Mouse (Mus musculus) heart, embryonic 14.5 days (tissue): ENCODE results near the gene Eprs. TPM values are rescaled to one million over a fixed set of nuclear protein-coding genes. Genes with fewer than 3 reads are reported as not detected.
A peak's percentile ranks its signal among the peaks of the same experiment; 100 is the strongest.

ENCODE experiments used
- ATAC-seq: fragments of 200-750 bp; cut with Nextera tagmentation; 2 replicates; pipeline ENCODE4 v1.8.0; 2017; ENCODE audit warnings: low read depth, moderate TSS enrichment; ENCODE audit not compliant: insufficient number of reproducible peaks, insufficient read depth, low FRiP score
- H3K27ac ChIP-seq, 2 experiments: fragments of 200-500 bp in 1 of 2; fragments of 300-500 bp in 1 of 2; sonication (generic) in 1 of 2; replicated peaks in 1 of 2; 2 replicates each; pipeline ENCODE4 v1.5.1; 2012 to 2014; ENCODE audit warnings: low read depth in 2 of 2, low read length in 2 of 2, control low read depth in 1 of 2, mild to moderate bottlenecking in 1 of 2, mixed read lengths in 1 of 2; ENCODE audit not compliant: control insufficient read depth in 1 of 2, insufficient read depth in 1 of 2
- H3K27me3 ChIP-seq: fragments of 300-500 bp; sonication (generic); 2 replicates; pipeline ENCODE4 v1.6.1; 2014; ENCODE audit warnings: mild to moderate bottlenecking, low read length, control low read depth; ENCODE audit not compliant: control insufficient read depth, insufficient read depth
- H3K36me3 ChIP-seq: fragments of 300-500 bp; sonication (generic); 2 replicates; pipeline ENCODE4 v1.6.1; 2014; ENCODE audit warnings: mild to moderate bottlenecking, control low read depth, low read length, mixed read lengths; ENCODE audit not compliant: control insufficient read depth, insufficient read depth
- H3K4me1 ChIP-seq, 2 experiments: fragments of 200-500 bp in 1 of 2; fragments of 300-500 bp in 1 of 2; sonication (generic) in 1 of 2; 2 replicates each; pipeline ENCODE4 v1.6.1; 2012 to 2014; ENCODE audit warnings: low read length in 2 of 2, control low read depth in 1 of 2, mixed read lengths in 1 of 2; ENCODE audit not compliant: control insufficient read depth in 2 of 2, insufficient read depth in 2 of 2
- H3K4me2 ChIP-seq: fragments of 300-500 bp; sonication (generic); 2 replicates; pipeline ENCODE4 v1.6.1; 2014; ENCODE audit warnings: mild to moderate bottlenecking, low read length
- H3K4me3 ChIP-seq, 2 experiments: fragments of 200-500 bp in 1 of 2; fragments of 300-500 bp in 1 of 2; sonication (generic) in 1 of 2; 2 replicates each; pipeline ENCODE4 v1.5.1; 2012 to 2014; ENCODE audit warnings: low read length in 2 of 2, mild to moderate bottlenecking in 2 of 2, control low read depth in 1 of 2, low read depth in 1 of 2, moderate library complexity in 1 of 2; ENCODE audit not compliant: control insufficient read depth in 1 of 2, insufficient read depth in 1 of 2
- H3K9ac ChIP-seq: fragments of 300-500 bp; sonication (generic); 2 replicates; pipeline ENCODE4 v1.6.1; 2014; ENCODE audit warnings: mild to moderate bottlenecking, low read length
- H3K9me3 ChIP-seq: fragments of 300-500 bp; sonication (generic); 2 replicates; pipeline ENCODE4 v1.6.1; 2016; ENCODE audit warnings: low read length, control low read depth; ENCODE audit not compliant: control insufficient read depth
- WGBS: fragments of 180-500 bp; shearing (Covaris S2); extraction: QIAGEN DNeasy Blood & Tissue Kit; methylation state at CpG from one replicate; pipeline ENCODE4 v1.1.7; 2014; 5-methylcytosine and 5-hydroxymethylcytosine counted together
- polyA plus RNA-seq: library from polyadenylated mRNA; unstranded; fragments of >200 nt; fragmentation: Nextera tagmentation; extraction: Ambion mirVana; gene quantifications from 2 replicates; pipeline ENCODE4 v1.2.1, GENCODE M21; 2014

The Eprs gene
- polyA plus RNA-seq, 1 experiment from 2014 or later, result 103 TPM

DNA sequence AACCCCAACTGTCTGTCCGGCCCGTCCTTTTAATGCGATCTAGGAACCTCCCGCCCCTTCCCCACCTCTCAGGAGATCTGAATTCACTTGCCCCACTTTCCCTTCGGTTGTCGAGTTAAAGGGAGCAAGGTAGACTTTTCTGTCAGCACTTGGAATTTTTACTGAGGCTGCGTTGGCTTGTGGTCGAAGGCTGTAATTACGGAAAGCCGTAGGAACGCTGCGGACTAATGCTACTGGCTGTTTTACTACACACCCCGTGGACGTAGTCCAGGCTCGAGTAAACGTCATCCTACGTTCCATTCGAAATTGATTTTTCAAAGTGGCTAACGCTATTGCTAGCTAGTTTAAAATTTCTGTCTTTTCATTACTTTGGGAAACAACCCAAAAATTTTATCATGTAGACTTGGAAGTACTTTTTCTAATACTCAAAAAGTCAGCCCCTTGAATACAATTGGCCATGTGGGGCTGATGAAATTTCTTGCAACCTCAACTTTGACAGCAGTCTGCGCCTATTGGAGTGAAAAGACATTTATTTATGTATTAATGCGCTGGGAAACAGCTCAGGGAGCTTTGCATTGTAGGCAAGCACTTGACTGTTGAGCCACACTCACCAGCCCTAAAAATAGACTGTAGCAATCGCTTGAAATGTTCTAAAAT lies 810 bp downstream of the Eprs start:
- Histone ChIP-seq H3K4me1 (peaks cover 4 to 18% of the 10 kb centered on the region in 2 experiments), H3K27ac (peak overlapping the region; percentile 90 to 95), H3K4me2 (peak overlapping the region; percentile 88), H3K9me3 (no peaks in the 10 kb centered on the region), H3K27me3 (no peaks in the 10 kb centered on the region), H3K9ac (peak overlapping the region; percentile 92), H3K36me3 (peaks cover 23% of the 10 kb centered on the region), H3K4me3 (peak overlapping the region; percentile 97 to 99)
- WGBS, result 2% methylated on average over 22 of the region's 22 CpGs
- ATAC-seq, result 0 out of 2 replicates have a peak, but pooled peaks have one; percentile 2

DNA sequence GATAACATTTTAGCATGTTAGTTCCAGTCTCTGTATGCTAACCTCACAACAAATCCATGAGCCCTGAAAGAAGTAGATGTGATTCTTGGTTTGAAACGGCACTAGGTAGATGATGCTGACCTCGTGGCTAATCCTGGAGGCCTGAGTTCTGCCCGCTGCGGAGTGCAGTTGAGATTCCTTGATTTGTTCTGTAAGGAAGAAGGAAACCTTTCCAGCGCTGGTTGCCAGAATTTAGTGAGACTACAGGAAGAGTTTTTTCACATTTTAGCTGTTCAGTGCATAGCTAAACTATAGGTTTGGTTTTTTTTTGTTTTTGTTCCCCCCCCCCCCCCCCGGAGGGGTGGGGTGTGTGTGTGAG lies 1.3 kb downstream of the Eprs start:
- Histone ChIP-seq H3K36me3 (peaks cover 26% of the 10 kb centered on the region), H3K27ac (peak overlapping the region; percentile 90 to 95), H3K9ac (peak overlapping the region; percentile 92), H3K27me3 (no peaks in the 10 kb centered on the region), H3K4me3 (peak overlapping the region; percentile 97 to 99), H3K4me1 (peaks cover 4 to 18% of the 10 kb centered on the region in 2 experiments), H3K9me3 (no peaks in the 10 kb centered on the region), H3K4me2 (peak overlapping the region; percentile 88)
- 6% methylated on average over 5 of the region's 6 CpGs for WGBS
- ATAC-seq, result no peak

DNA sequence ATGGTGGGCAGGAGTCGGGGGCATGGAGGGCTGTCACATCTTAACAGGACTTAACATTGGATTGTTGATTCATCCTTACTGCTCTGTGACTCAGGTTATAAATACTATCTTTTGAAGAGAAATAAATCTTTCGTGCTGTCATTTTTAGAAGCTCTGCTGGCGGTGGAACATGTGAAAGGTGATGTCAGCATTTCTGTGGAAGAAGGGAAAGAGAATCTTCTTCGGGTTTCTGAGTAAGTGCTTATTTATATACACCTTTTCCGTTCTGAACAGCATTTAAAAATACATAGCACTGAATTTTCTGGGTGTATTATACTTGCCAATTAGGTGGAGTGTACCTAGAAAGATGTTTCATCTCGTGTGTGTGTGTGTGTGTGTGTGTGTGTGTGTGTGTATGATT lies 4.5 kb downstream of the Eprs start:
- no peaks in the 10 kb centered on the region for H3K27me3 ChIP-seq
- no peak for ATAC-seq
- H3K36me3 ChIP-seq, result peaks cover 51% of the 10 kb centered on the region
- H3K9ac ChIP-seq, result no peak overlapping the region
- no peaks in the 10 kb centered on the region for H3K9me3 ChIP-seq
- H3K27ac ChIP-seq, result no peak overlapping the region
- 81% methylated on average over 6 of the region's 6 CpGs for WGBS
- H3K4me1 ChIP-seq, result peaks cover 4 to 18% of the 10 kb centered on the region in 2 experiments
- no peak overlapping the region for H3K4me2 ChIP-seq
- H3K4me3 ChIP-seq, result no peak overlapping the region

GRCm38 (mm10) chr1:185369979-185370378 lies 7.1 kb downstream of the Eprs start:
- H3K9ac ChIP-seq, result no peak overlapping the region
- 89% methylated on average over 6 of the region's 6 CpGs for WGBS
- H3K4me3 ChIP-seq, result no peak overlapping the region
- no peaks in the 10 kb centered on the region for H3K27me3 ChIP-seq
- no peak overlapping the region for H3K27ac ChIP-seq
- no peak overlapping the region for H3K4me2 ChIP-seq
- H3K36me3 ChIP-seq, result peaks cover 76% of the 10 kb centered on the region
- peaks cover 4 to 7% of the 10 kb centered on the region in 2 experiments for H3K4me1 ChIP-seq
- H3K9me3 ChIP-seq, result no peaks in the 10 kb centered on the region
- ATAC-seq, result no peak

DNA sequence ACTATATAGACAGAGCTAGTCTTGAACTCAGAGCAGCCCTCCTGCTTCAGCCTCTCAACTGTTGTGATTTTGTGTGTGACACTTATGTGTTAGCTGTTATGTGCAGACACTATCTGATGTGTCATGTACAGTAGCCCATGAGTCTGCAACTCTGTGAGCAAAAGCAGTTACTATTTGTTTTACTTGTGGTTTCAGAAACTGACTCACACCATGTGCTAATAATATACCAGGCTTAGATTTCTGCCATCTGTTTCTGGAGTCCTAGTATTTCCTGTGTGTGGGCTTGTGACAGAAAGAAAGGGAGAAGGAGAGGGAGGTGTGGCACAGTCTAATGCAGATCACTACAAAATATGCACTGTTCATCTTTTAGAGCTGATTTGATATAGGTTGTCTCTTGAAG lies 13.5 kb downstream of the Eprs start:
- Histone ChIP-seq H3K36me3 (peaks cover 99% of the 10 kb centered on the region), H3K9me3 (no peaks in the 10 kb centered on the region), H3K27me3 (no peaks in the 10 kb centered on the region), H3K27ac (no peak overlapping the region), H3K4me2 (no peak overlapping the region), H3K9ac (no peak overlapping the region), H3K4me1 (no peaks in the 10 kb centered on the region), H3K4me3 (no peak overlapping the region)
- no peak for ATAC-seq

DNA sequence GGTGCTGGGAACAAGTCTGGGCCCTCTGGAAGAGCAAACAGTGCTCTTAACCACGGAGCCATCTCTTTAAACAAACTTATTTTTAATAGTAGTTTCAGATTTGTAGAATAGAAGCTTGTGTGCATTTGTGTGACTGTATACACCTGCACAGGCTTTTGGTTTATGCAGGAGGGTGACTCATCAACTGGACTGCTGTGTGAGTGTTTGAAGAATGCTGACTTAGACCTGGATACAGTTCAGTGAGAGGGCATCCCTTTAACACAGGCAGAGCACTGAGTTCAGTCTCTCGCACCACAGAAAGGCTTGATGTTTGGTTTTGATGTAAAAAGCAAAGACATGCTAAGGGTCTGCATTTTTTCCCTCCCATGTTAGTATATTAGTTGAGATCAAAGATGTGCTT lies 14.6 kb downstream of the Eprs start:
- 89% methylated on average over 2 of the region's 2 CpGs for WGBS
- H3K36me3 ChIP-seq, result peaks cover 99% of the 10 kb centered on the region

DNA sequence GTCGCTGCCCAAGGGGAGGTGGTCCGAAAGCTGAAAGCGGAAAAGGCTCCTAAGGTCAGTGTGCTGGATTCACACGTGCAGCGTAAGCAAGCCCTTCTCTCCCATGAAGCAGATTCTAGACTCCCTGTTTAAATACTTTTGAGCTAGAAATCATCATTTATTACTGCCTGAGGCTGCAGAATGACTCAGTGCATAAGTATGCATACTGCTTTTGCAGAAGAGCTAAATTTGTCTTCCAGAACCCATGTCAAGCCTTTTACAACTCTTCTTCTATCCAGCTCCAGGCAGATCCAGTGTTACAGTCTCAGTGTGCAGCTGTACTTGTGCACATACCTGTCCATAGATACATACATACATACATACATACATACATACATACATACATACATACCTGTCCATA lies 38.8 kb downstream of the Eprs start:
- Histone ChIP-seq H3K4me2 (no peak overlapping the region), H3K4me3 (no peak overlapping the region), H3K4me1 (peaks cover 4 to 5% of the 10 kb centered on the region in 2 experiments; a peak in 2 of 4 replicates), H3K36me3 (peaks cover 83% of the 10 kb centered on the region), H3K9ac (no peak overlapping the region), H3K27me3 (no peaks in the 10 kb centered on the region), H3K27ac (no peak overlapping the region), H3K9me3 (no peaks in the 10 kb centered on the region)
- 90% methylated on average over 5 of the region's 5 CpGs for WGBS
- no peak for ATAC-seq

More for the DNA sequence above, 14.6 kb downstream of the Eprs start:
- Histone ChIP-seq H3K4me1 (no peaks in the 10 kb centered on the region), H3K9ac (no peak overlapping the region), H3K4me3 (no peak overlapping the region), H3K4me2 (no peak overlapping the region), H3K27ac (no peak overlapping the region), H3K27me3 (no peaks in the 10 kb centered on the region), H3K9me3 (no peaks in the 10 kb centered on the region)
- ATAC-seq, result no peak

DNA sequence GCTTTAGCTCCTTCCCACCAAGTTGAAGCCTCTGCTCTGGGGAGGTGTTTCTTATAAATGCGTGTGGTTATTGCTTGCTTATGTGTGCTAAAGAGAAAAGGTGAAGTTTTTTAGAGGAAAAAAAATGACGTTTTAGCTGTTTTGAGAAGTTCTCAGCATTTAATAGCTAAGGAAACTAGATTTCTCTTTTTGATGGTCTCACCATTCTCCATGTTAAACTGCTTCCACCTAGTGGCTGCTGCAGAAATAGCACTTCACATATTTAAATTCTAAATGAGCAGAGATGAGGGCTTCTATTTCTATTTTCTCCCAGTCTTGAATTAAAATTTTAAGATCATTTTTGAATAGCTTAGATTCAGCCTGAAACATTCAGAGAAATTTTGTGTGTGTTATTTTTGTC lies 41.2 kb downstream of the Eprs start:
- Histone ChIP-seq H3K36me3 (peaks cover 86% of the 10 kb centered on the region), H3K4me2 (no peak overlapping the region), H3K4me3 (no peak overlapping the region), H3K27me3 (no peaks in the 10 kb centered on the region), H3K9me3 (no peaks in the 10 kb centered on the region), H3K4me1 (peaks cover 4 to 5% of the 10 kb centered on the region in 2 experiments; a peak in 2 of 4 replicates), H3K27ac (no peak overlapping the region), H3K9ac (no peak overlapping the region)
- 23% methylated on average over 2 of the region's 2 CpGs for WGBS
- ATAC-seq, result no peak
